Mouse (Mus musculus) heart, adult 18-20 months (tissue): Measurements from ENCODE around the gene Ankrd34c. TPM values are rescaled to one million over a fixed set of nuclear protein-coding genes. Genes with fewer than 3 reads are reported as not detected.

Experiments
- DNase-seq, 2 experiments: peaks; one replicate each; pipeline ENCODE4 v3.0.0; 2021 to 2022; ENCODE audit warnings: mixed read lengths in 1 of 2
- long read RNA-seq, 2 experiments: library from polyadenylated mRNA; stranded (forward); transcript quantifications; one replicate each; pipeline ENCODE4 v2.0.0; 2021
- total RNA-seq, 2 experiments: library from RNA; stranded (reverse); gene quantifications; 2 replicates each; pipeline ENCODE4 v1.2.3; 2021

The Ankrd34c gene
- total RNA-seq, result not detected
- long read RNA-seq, experiment 1, result 0 reads
- long read RNA-seq, experiment 2, result 0 reads

GRCm38 (mm10) chr9:89738295-89738694 is at the start of gene Ankrd34c:
TSS of gene Ankrd34c (minus strand) at chr9:89738475.
- DNase-seq, result no peak

DNA sequence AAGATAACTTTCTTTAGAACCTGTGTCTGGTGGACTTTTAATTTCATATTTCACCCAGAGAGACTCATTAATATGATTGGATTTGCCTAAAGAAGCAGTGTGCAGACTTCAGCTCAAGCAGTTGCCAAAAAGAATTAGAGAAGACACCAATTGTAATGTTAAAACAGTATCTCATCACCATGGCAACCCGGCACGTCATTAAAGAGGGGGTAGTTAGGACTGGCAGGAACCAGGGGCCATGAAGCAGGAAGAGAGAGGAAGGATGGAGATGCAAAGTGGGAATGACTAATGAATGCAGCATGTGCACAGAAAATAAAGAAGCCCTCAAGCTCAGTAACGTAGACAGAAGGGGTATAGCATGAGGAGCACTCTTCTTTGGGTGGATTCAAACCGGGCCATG is 49.3 kb upstream of the Ankrd34c start:
- DNase-seq, result no peak

- no peak for DNase-seq
Observed at GRCm38 (mm10) chr9:89781395-89781927, 43.2 kb upstream of the Ankrd34c start.

DNA sequence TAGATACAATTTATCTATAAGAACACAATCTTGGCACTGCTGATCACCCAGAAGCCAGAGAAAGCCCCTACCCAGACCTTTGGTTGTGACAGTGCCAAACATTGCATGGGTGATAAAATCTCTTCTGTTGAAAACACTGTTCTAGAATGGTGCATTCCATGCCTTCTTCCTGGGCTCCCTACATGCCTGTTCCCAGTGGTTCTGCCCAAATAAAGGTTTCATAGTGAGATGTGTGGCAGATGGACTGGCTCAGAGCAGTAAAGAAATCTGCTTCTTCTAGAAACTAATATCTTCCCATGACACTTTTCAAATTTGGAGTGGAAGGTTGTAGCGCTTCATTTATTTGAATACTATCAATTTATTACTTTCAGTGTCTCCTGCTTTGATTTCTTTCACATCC is 41.0 kb upstream of the Ankrd34c start:
- no peak for DNase-seq

DNA sequence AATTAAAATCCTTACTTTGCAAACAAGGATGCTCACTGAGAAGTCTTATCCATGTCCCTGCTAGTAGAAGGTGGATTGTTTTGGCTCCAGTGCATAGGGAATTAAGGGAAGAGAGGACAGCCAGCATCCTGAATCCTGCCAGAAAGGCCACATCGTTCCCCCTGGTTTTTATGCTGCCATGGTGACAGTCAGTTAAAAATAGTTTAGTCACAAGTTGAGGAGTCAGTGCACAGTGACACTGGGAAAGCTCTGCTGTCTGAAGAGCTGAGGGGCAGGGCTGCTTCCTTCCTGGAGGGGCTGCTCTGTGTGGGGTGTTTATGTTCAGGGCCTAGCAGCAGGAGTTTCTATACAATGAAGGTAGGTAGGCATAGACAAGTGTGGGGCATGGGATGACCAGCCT is 32.9 kb upstream of the Ankrd34c start:
- DNase-seq, result peak; percentile 42 to 68

DNA sequence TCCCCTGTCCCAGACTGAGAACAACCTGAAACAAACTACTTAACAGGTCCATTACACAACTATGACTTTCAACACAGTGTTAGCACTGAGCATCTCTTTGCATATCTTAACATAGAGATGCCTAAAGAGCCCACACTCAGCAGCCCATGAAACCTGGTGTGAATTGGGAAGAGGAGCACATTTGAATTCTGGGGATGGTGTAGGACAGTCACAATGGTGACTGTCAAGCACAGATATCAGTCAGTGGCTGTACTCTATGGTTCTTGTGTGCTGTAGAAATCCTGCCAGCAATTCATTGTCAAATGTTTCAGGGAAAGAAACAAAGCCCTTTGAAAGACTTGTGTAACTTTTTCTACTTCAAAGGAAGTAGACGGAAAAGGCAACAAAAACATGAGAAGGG is 23.7 kb upstream of the Ankrd34c start:
- DNase-seq, result no peak

DNA sequence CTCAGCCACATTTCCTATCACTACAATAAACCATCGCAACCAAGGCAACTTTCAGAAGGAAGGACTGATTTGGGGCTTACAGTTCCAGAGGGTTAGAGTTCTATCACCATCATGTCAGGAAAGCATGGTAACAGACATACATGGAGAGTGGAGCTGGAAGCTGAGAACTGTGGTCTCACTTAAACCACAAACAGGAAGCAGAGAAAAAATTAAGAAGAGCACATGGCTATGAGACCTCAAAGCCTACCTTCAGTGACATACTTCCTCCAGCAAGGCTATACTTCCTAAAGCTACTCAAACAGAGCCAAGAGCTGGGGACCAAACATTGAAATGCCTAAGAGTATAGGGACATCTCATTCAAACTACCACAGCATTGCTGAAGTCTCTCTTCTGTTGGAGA is 20.3 kb upstream of the Ankrd34c start:
- no peak for DNase-seq

GRCm38 (mm10) chr9:89758139-89758538 is 19.9 kb upstream of the Ankrd34c start:
- DNase-seq, result no peak

- DNase-seq, result no peak
Observed at GRCm38 (mm10) chr9:89757571-89757970, 19.3 kb upstream of the Ankrd34c start.

DNA sequence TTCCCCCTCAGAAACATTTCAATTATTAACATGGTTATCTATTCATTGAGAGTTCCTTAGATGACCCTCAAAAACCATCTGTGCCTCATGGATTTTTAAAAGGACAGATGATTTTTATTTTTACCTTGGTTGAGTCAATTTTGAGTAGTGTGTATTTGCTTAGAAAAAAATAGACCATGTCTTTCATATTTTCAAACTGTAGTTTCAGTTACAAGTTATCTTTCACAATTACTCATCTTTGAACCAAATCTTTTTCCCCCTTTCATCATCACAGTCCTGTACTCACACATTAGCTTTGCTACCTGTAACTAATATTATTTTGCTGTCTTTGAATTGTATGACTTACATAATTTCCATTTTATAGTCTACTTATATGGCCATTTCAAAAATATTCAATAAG is 1.8 kb upstream of the Ankrd34c start:
- DNase-seq, result no peak

GRCm38 (mm10) chr9:89737888-89738287 is 387 bp downstream of the Ankrd34c start:
- DNase-seq, result no peak

- peak; percentile 2 to 33 for DNase-seq
Observed at GRCm38 (mm10) chr9:89736932-89737705, 1.2 kb downstream of the Ankrd34c start.

- DNase-seq, result peak; percentile 15 to 18
Observed at GRCm38 (mm10) chr9:89706906-89707305, 31.4 kb downstream of the Ankrd34c start.

DNA sequence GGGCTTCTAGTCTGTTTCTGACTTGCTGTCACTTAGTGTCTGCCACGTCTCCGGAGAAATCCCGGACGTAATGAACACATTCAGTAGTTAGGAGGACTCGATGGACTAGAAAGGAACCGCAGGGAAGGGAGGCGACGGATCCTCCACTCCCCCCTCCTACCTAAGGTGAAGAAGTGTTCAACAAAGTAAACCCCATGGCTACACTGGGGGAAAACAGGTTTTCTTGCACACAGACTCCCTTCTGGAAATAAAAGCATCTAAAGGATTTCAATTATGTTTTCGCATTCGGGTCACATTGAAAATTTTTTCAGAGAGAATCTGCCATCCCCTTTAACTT is 33.1 kb downstream of the Ankrd34c start:
- DNase-seq, result no peak

- DNase-seq, result peak; percentile 93 to 96
Observed at GRCm38 (mm10) chr9:89704265-89705196, 33.7 kb downstream of the Ankrd34c start, which contains the start of gene Tmed3. TSS of gene Tmed3 (minus strand) at chr9:89705068.

GRCm38 (mm10) chr9:89700910-89701457 is 37.3 kb downstream of the Ankrd34c start:
- no peak for DNase-seq

GRCm38 (mm10) chr9:89695143-89695542 is 43.1 kb downstream of the Ankrd34c start:
- DNase-seq, result no peak

GRCm38 (mm10) chr9:89693670-89694069 is 44.6 kb downstream of the Ankrd34c start:
- DNase-seq, result no peak

DNA sequence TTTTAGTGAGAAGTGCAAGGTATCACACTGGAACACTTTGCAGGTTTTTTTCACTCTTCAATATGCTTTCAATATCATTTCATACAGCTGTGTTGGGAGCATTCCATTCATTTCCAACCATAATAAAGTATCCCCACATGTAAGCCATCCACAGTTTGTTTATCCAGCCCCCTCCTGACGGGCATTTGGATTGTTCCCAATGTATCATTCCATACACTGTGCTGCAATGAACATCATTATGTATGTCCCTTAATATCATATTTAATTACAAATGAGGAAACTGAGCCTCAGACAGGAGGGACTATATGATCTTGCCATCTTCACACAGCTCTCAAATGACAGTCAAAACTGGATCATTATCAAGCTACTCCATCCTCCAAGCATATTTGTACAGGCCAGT is 49.1 kb downstream of the Ankrd34c start:
- no peak for DNase-seq

GRCm38 (mm10) chr9:89687503-89688226 is 50.6 kb downstream of the Ankrd34c start:
- DNase-seq, result no peak

GRCm38 (mm10) chr9:89686262-89686661 is 52.0 kb downstream of the Ankrd34c start:
- no peak for DNase-seq

GRCm38 (mm10) chr9:89678974-89679373 is 59.3 kb downstream of the Ankrd34c start:
- peak in 1 of 2 experiments; percentile 18 for DNase-seq
